Mouse (Mus musculus) cortical plate, adult 2 months (tissue): ENCODE data around the gene Wdr95. TPM values are rescaled to one million over a fixed set of nuclear protein-coding genes. Genes with fewer than 3 reads are reported as not detected.

ENCODE experiments used
- H3K27ac ChIP-seq: fragments of 200-500 bp; 2 replicates; pipeline ENCODE4 v1.5.1; 2012; ENCODE audit warnings: low read length, control low read depth, inconsistent platforms; ENCODE audit not compliant: insufficient read depth
- H3K4me1 ChIP-seq: fragments of 200-500 bp; 2 replicates; pipeline ENCODE4 v1.6.1; 2011; ENCODE audit warnings: low read length; ENCODE audit not compliant: control insufficient read depth, insufficient read depth
- H3K4me3 ChIP-seq: fragments of 200-500 bp; 2 replicates; pipeline ENCODE4 v1.5.1; 2011; ENCODE audit warnings: mild to moderate bottlenecking, low read length, control low read depth; ENCODE audit not compliant: insufficient read depth
- CTCF ChIP-seq: fragments of 200-500 bp; IDR thresholded peaks from 2 replicates; pipeline ENCODE4 v1.5.1; 2011; ENCODE audit warnings: mild to moderate bottlenecking, control low read depth, low read length; ENCODE audit not compliant: insufficient read depth; ENCODE audit errors: extremely low read depth
- POLR2A ChIP-seq: fragments of 200-500 bp; IDR thresholded peaks from 2 replicates; pipeline ENCODE4 v1.6.1; 2011; ENCODE audit warnings: mild to moderate bottlenecking, low read length, control low read depth; ENCODE audit not compliant: insufficient read depth; ENCODE audit errors: extremely low read depth
- polyA plus RNA-seq: library from polyadenylated mRNA; depleted of rRNA; stranded (reverse); fragments of >200 nt; gene quantifications from 2 replicates; pipeline ENCODE4 v1.2.3, GENCODE M21; 2012; rRNA removed

Gene Wdr95
- 0.93 and 1.3 TPM in 2 replicates for polyA plus RNA-seq

DNA sequence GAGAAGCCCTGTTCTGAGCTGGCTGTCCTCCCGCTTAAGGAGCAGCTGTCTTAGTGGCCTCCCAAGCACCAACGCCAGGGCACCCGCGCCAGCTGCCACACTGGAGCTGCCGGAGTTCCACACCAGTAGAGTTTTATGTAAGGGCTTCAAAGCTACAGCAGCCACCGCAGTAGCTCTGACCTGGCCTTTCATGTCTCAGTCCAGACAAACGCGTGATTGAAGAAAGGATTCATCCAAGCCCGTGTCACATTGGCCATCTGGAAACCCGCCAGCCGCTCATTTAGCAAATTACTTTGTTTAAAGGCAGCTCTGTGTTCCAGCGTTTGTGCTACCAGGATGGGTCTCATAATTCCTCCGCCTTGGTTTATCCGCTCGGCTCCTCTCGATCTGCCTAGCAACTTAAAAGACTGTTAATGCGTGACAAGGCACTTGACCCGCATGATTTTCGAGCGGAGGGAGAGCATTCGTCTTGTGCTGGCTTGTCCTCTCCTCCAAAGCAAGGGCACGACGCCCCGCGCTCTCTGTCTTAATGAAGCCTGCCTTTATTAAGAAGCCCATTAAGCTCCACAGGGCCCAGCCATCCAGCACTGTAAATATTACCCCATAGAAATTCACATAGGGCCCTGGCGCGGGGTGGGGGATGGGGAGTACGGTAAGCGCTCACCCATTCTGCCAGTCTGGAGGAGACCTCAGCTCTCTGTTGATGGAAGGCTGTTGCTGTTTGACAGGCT is at the start of gene Wdr95:
Gene Wdr95 (plus strand): TSS at position 681 of the 731 bp plus-strand sequence.
- no peak for TF ChIP-seq CTCF
- no peak for TF ChIP-seq POLR2A
- peak within 1 kb of the TSS; percentile 8; the same call in 1 of the 2 replicates for H3K27ac ChIP-seq
- no peak within 1 kb of the TSS for H3K4me3 ChIP-seq
- H3K4me1 ChIP-seq: peaks cover 5% of the 10 kb centered on the region

DNA sequence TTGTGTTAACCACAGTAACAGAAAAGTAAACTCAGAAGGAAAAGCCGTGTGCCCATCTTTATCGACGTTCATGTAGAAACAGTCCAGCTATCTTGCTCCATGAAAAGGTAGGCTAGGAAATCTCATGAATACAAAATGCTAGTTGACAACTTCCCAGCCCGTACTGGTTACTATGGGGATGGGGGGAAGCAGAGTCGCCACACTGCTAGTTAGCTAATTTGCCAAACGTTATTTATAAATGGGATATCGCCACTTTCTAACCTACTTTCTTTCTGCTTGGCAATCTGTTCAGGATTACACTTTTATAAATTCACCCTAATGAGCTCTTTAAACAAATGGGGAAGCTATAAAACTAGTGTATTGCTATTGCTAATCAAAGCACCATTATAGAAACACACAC is 46.6 kb upstream of the Wdr95 start:
- no peak for TF ChIP-seq POLR2A
- TF ChIP-seq CTCF: no peak
- Histone ChIP-seq H3K27ac (no peak overlapping the region), H3K4me1 (no peaks in the 10 kb centered on the region), H3K4me3 (no peak overlapping the region)

DNA sequence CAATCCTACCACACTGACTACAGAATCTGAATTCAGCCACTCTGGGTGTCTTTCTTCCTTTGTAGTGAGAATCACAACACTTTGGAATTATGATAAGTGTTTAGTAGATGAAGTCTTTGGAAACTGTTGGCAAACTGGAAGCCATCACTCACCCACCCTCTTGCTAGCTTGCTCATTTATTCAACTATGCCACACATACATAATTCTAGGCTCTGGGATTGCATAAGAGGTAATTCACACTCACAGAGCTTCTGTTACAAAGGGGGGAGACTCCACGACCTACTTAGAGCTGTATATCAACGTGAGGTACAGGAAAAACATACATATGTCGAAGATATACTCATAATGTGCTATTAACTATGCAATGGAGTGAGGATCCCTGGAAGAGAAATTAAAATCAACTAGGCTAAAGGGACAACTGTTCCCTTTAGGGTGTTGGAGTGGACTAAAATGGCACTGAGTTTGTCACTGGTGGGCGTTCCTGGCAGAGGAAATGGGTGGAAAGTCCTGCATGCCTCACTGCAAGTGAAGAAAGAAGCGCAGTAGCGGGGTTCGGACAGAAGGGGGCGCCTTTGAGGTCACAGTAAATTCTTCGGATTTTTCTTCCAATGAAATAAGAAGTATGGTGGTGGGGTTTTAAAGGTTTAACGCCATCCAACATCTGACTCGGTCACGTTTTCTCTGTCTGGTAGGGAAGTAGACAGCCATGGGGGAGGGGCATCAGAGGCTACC is 45.0 kb upstream of the Wdr95 start:
- TF ChIP-seq POLR2A (no peak), CTCF (peak; percentile 33; the same call in 1 of the 2 replicates)
- no peak overlapping the region for H3K4me3 ChIP-seq
- no peak overlapping the region for H3K27ac ChIP-seq
- H3K4me1 ChIP-seq: peaks cover 2% of the 10 kb centered on the region

DNA sequence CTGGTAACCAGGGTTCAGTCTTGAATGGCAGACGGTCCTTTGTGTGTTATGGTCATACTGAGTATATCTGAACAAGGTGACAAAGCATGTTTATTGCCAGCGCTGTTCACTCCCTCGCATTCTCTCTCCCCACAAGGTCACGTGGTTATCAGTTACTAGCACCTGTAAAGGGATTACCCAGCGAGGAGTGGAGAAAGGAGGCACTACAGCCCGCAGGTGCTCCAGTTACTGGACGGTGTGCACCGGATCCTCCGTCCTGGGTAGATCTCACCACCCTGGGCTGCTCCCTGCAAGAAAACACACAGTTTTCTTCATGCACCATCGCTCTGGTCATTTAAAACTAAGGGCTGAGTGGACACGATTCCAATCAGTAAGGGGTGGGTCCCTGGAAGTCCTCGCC is 44.2 kb upstream of the Wdr95 start:
- H3K27ac ChIP-seq: no peak overlapping the region
- TF ChIP-seq POLR2A: no peak
- TF ChIP-seq CTCF: no peak
- H3K4me1 ChIP-seq: peaks cover 4% of the 10 kb centered on the region

DNA sequence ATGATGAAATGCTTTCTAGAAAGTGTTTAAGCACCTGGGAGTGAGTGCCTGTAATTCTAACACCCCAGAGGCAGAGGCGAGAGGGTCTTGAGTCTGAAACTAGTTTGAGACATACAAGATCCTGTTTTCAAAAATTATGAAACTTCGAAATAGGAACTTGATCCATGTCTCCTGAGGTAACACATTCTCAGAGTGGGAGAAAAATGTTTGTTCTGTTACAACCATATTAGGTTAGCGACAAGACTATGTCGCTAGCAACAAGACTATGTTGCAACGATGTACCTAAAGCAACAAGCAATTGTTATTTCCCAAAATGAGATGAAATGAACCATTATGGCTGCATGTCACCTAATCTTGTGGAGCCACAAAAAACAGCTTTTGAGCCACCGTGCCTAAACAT is 43.0 kb upstream of the Wdr95 start:
- TF ChIP-seq CTCF (no peak), POLR2A (no peak)
- Histone ChIP-seq H3K27ac (no peak overlapping the region), H3K4me3 (no peak overlapping the region), H3K4me1 (peaks cover 6% of the 10 kb centered on the region)

More for the DNA sequence above, 44.2 kb upstream of the Wdr95 start:
- H3K4me3 ChIP-seq: no peak overlapping the region

DNA sequence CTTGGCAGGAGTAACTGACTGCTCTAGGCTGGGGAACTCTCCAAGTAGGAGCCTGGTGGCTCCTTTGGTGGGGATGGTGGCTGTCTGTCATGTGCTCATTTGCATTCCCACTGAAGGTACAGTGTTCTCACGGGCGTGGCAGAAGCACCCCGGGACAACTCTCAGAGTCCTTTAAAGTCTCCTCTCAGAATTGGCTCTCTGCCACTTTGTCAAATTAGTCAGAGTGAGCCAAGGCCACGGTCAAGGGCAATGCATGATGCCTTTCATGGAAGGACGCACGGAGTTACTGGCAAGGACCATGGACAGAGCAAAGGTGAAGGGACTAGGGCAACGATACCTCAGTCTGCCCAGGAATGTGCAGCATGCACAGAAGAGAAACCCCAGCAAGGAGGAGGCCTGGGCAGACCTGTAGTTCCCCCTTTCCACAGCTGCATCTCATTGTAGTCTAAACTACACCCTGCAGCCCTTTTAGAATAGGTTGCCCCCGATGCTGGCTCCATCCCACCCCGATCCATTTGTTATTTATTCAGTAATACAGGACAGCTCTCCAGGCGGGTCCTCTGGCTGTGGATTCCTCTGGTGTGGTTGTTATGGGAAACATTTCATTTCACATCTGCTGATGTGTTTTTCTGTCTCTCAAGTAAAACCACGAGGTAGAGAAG is 40.0 kb upstream of the Wdr95 start:
- TF ChIP-seq CTCF: no peak
- no peak for TF ChIP-seq POLR2A
- peaks cover 8% of the 10 kb centered on the region for H3K4me1 ChIP-seq
- no peak overlapping the region for H3K4me3 ChIP-seq
- H3K27ac ChIP-seq: 0 out of 2 replicates have a peak overlapping the region, but pooled peaks have one; percentile 24

DNA sequence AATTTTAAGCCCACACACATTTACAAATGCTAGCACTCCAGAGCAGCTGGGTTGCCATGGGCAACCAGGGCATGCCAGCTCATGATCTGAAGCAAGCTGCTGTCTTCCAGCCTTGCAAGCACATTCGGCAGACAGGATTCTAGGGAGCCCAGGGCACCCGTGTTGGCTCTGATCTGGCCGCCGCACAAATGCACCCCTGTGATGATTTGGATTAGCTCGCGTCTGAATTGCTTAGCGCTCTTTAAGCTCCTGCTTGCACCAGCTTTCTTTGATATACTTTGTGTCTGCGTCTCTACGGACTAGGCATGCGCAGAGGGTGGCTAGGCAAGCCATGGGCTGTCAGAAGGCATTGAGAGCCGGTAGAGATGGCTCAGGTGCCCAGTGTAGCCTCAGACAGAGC is 39.3 kb upstream of the Wdr95 start:
- peaks cover 8% of the 10 kb centered on the region for H3K4me1 ChIP-seq
- peak overlapping the region; percentile 79 for H3K27ac ChIP-seq
- no peak overlapping the region for H3K4me3 ChIP-seq
- TF ChIP-seq CTCF: no peak
- peak; percentile 61 for TF ChIP-seq POLR2A

DNA sequence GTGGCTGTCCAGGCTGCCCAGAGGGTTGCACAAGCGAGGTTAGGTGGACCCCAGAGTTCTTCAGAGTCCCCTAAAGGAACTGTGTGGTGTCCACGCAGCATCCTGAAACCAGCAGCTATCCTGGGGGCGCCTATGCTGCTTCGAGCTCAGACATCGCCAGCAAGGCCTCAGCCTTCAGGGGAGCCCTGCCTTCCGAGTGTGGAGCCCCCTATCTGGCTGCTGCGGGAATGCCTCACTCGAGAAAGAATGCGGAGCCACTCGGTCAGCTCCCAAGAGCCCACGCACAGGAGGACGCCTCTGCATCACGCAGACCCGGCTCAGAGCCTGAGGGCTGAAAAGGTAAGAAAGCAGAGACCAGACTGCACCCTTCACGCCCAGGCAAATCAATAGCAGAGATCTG is 38.2 kb upstream of the Wdr95 start:
- H3K4me3 ChIP-seq: no peak overlapping the region
- no peak for TF ChIP-seq CTCF
- TF ChIP-seq POLR2A: no peak
- no peak overlapping the region for H3K27ac ChIP-seq
- H3K4me1 ChIP-seq: peaks cover 8% of the 10 kb centered on the region

DNA sequence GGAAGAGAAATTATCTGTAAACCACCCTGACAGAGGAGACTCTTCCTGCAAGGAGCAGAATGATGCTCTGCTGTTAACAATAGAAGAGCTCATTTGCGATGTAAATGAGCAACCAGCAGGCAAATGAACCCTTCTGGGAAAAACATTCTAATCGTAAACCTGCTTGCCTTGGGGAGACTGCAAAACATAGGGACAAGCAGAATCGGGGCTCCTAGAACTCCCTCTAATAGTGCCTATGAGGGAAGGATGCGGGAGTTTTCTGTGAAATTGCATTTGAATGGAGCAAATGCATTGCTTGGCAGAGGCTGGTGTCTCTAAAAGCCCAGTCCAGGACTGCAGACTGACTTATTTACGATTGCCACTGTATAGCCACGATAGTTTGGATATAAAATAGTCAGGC is 32.8 kb upstream of the Wdr95 start:
- no peak overlapping the region for H3K27ac ChIP-seq
- no peaks in the 10 kb centered on the region; the same call in none of the 2 replicates for H3K4me1 ChIP-seq
- H3K4me3 ChIP-seq: no peak overlapping the region
- TF ChIP-seq CTCF (no peak), POLR2A (no peak)
